Mouse (Mus musculus) midbrain, embryonic 10.5 days (tissue): ENCODE results near the gene Hmgn2. TPM values are rescaled to one million over a fixed set of nuclear protein-coding genes. Genes with fewer than 3 reads are reported as not detected.
"Not testable (repeated sequence)": the region's sequence is repeated elsewhere in the genome, so short reads cannot be mapped to it uniquely, and the experiment has no call there.

Source experiments
- DNase-seq: peaks from one replicate; pipeline ENCODE4 v3.0.0-alpha.2; 2017; ENCODE audit warnings: low spot score
- H3K27ac ChIP-seq: fragments of 300-500 bp; sonication (generic); replicated peaks from 2 replicates; pipeline ENCODE4 v1.5.1; 2016; ENCODE audit warnings: mild to moderate bottlenecking
- H3K27me3 ChIP-seq: fragments of 300-500 bp; sonication (generic); 2 replicates; pipeline ENCODE4 v1.6.1; 2016; ENCODE audit warnings: low read depth, mild to moderate bottlenecking; ENCODE audit not compliant: poor library complexity, severe bottlenecking
- H3K36me3 ChIP-seq: fragments of 300-500 bp; sonication (generic); 2 replicates; pipeline ENCODE4 v1.6.1; 2016; ENCODE audit warnings: mild to moderate bottlenecking, moderate library complexity
- H3K4me1 ChIP-seq: fragments of 300-500 bp; sonication (generic); 2 replicates; pipeline ENCODE4 v1.6.1; 2016
- H3K4me3 ChIP-seq: fragments of 300-500 bp; sonication (generic); 2 replicates; pipeline ENCODE4 v1.5.1; 2016; ENCODE audit warnings: mild to moderate bottlenecking, moderate library complexity
- H3K9me3 ChIP-seq: fragments of 300-500 bp; sonication (generic); replicated peaks from 2 replicates; pipeline ENCODE4 v1.6.1; 2016; ENCODE audit warnings: mild to moderate bottlenecking
- WGBS: fragments of 180-500 bp; shearing (Covaris S2); methylation state at CpG from one replicate; pipeline ENCODE4 v1.1.7; 2016; 5-methylcytosine and 5-hydroxymethylcytosine counted together
- polyA plus RNA-seq: library from polyadenylated mRNA; unstranded; fragments of >200 nt; fragmentation: Nextera tagmentation; extraction: Ambion mirVana; gene quantifications from 2 replicates; pipeline ENCODE4 v1.2.1, GENCODE M21; 2016

The Hmgn2 gene
- polyA plus RNA-seq, 1 experiment from 2014 or later, result 3,615 TPM

GRCm38 (mm10) chr4:133938077-133938476 lies 30.4 kb downstream of the Hmgn2 start:
- WGBS, result 63% methylated on average over 2 of the region's 2 CpGs
- Histone ChIP-seq H3K27me3 (no peaks in the 10 kb centered on the region), H3K9me3 (no peaks in the 10 kb centered on the region), H3K4me1 (peaks cover 10% of the 10 kb centered on the region; the same call in 1 of the 2 replicates), H3K4me3 (no peak overlapping the region), H3K27ac (no peak overlapping the region), H3K36me3 (no peaks in the 10 kb centered on the region)
- no peak for DNase-seq

GRCm38 (mm10) chr4:133931785-133932184 lies 36.7 kb downstream of the Hmgn2 start:
- 77% methylated on average over 3 of the region's 3 CpGs for WGBS
- no peaks in the 10 kb centered on the region for H3K36me3 ChIP-seq
- peaks cover 10% of the 10 kb centered on the region; the same call in 1 of the 2 replicates for H3K4me1 ChIP-seq
- DNase-seq, result no peak
- no peaks in the 10 kb centered on the region for H3K27me3 ChIP-seq
- H3K9me3 ChIP-seq, result no peaks in the 10 kb centered on the region
- no peak overlapping the region for H3K4me3 ChIP-seq
- 0 out of 2 replicates have a peak overlapping the region, but pooled peaks have one; percentile 23 for H3K27ac ChIP-seq

- no peaks in the 10 kb centered on the region for H3K9me3 ChIP-seq
- 19% methylated on average over 10 of the region's 10 CpGs for WGBS
- DNase-seq, result no peak
Measured at GRCm38 (mm10) chr4:133931349-133931748, 37.1 kb downstream of the Hmgn2 start.

GRCm38 (mm10) chr4:133929278-133929670 lies 39.2 kb downstream of the Hmgn2 start:
- no peak for DNase-seq
- no peak overlapping the region for H3K4me3 ChIP-seq
- H3K27me3 ChIP-seq, result no peaks in the 10 kb centered on the region
- no peak overlapping the region for H3K27ac ChIP-seq
- 64% methylated on average over 7 of the region's 7 CpGs for WGBS
- H3K36me3 ChIP-seq, result no peaks in the 10 kb centered on the region
- H3K4me1 ChIP-seq, result peaks cover 10% of the 10 kb centered on the region; the same call in 1 of the 2 replicates
- H3K9me3 ChIP-seq, result no peaks in the 10 kb centered on the region

More at GRCm38 (mm10) chr4:133931349-133931748, 37.1 kb downstream of the Hmgn2 start:
- H3K27me3 ChIP-seq, result no peaks in the 10 kb centered on the region
- H3K36me3 ChIP-seq, result no peaks in the 10 kb centered on the region
- H3K4me3 ChIP-seq, result no peak overlapping the region
- H3K4me1 ChIP-seq, result peaks cover 10% of the 10 kb centered on the region; the same call in 1 of the 2 replicates
- H3K27ac ChIP-seq, result 0 out of 2 replicates have a peak overlapping the region, but pooled peaks have one; percentile 23

- DNase-seq, result no peak
- WGBS, result 73% methylated on average over 15 of the region's 15 CpGs
- Histone ChIP-seq H3K36me3 (no peaks in the 10 kb centered on the region), H3K4me1 (peaks cover 10% of the 10 kb centered on the region; the same call in 1 of the 2 replicates), H3K27ac (no peak overlapping the region), H3K4me3 (no peak overlapping the region), H3K27me3 (no peaks in the 10 kb centered on the region), H3K9me3 (no peaks in the 10 kb centered on the region)
Measured at GRCm38 (mm10) chr4:133928576-133929277, 39.7 kb downstream of the Hmgn2 start.

- H3K9me3 ChIP-seq, result no peaks in the 10 kb centered on the region
Measured at GRCm38 (mm10) chr4:133925204-133925603, 43.2 kb downstream of the Hmgn2 start.

GRCm38 (mm10) chr4:133923743-133924142 lies 44.7 kb downstream of the Hmgn2 start:
- no peak overlapping the region for H3K27ac ChIP-seq
- H3K4me3 ChIP-seq, result no peak overlapping the region
- WGBS, result 91% methylated on average over 5 of the region's 5 CpGs

More at GRCm38 (mm10) chr4:133925204-133925603, 43.2 kb downstream of the Hmgn2 start:
- no peaks in the 10 kb centered on the region for H3K27me3 ChIP-seq
- no peak for DNase-seq
- peaks cover 7% of the 10 kb centered on the region; the same call in 1 of the 2 replicates for H3K4me1 ChIP-seq
- H3K36me3 ChIP-seq, result no peaks in the 10 kb centered on the region
- 84% methylated on average over 4 of the region's 4 CpGs for WGBS
- no peak overlapping the region for H3K4me3 ChIP-seq
- no peak overlapping the region for H3K27ac ChIP-seq

GRCm38 (mm10) chr4:133918093-133918825 lies 50.2 kb downstream of the Hmgn2 start:
- H3K4me1 ChIP-seq, H3K4me3 ChIP-seq, DNase-seq, H3K27ac ChIP-seq, H3K36me3 ChIP-seq, H3K9me3 ChIP-seq, H3K27me3 ChIP-seq: not testable (repeated sequence)
- 89% methylated on average over 23 of the region's 23 CpGs for WGBS

More at GRCm38 (mm10) chr4:133923743-133924142, 44.7 kb downstream of the Hmgn2 start:
- no peak for DNase-seq
- no peaks in the 10 kb centered on the region for H3K27me3 ChIP-seq
- no peaks in the 10 kb centered on the region for H3K9me3 ChIP-seq
- H3K36me3 ChIP-seq, result no peaks in the 10 kb centered on the region
- H3K4me1 ChIP-seq, result peaks cover 4% of the 10 kb centered on the region; the same call in 1 of the 2 replicates

Other genes with a start within 250 kb of the Hmgn2 start
- 32.7 and 34.5 TPM in 2 replicates for gene Arid1a, start 211.9 kb downstream of the Hmgn2 start, polyA plus RNA-seq
- gene Rps6ka1, start 80.9 kb downstream of the Hmgn2 start, polyA plus RNA-seq, result 32.4 and 34.5 TPM in 2 replicates
- gene Dhdds, start 32.3 kb upstream of the Hmgn2 start, polyA plus RNA-seq, result 38.8 and 41.4 TPM in 2 replicates
- 16.9 and 29.2 TPM in 2 replicates for gene Lin28a, start 50.2 kb upstream of the Hmgn2 start, polyA plus RNA-seq
- not detected in 2 replicates for gene Zfp683, start 85.2 kb upstream of the Hmgn2 start, polyA plus RNA-seq
- 2.0 TPM in 2 replicates for gene Crybg2, start 92.2 kb upstream of the Hmgn2 start, polyA plus RNA-seq
- 5.1 TPM in 2 replicates for gene Cd52, start 126.4 kb upstream of the Hmgn2 start, polyA plus RNA-seq
- gene Ubxn11, start 133.9 kb upstream of the Hmgn2 start, polyA plus RNA-seq, result 4.8 and 6.5 TPM in 2 replicates
- 302 and 324 TPM in 2 replicates for gene Sh3bgrl3, start 160.1 kb upstream of the Hmgn2 start, polyA plus RNA-seq
- gene Cep85, start 218.5 kb upstream of the Hmgn2 start, polyA plus RNA-seq, result 33.7 and 35.9 TPM in 2 replicates
- gene Gm7534, start 234.4 kb upstream of the Hmgn2 start, polyA plus RNA-seq, result not detected in 2 replicates